Mouse (Mus musculus): ENCODE results near the gene Hoxb6.

- TF ChIP-seq CTCF (IDR thresholded peaks at IDR 0.05; ENCODE audit: low read depth, low read length) (no peak), POLR2A (IDR thresholded peaks at IDR 0.05; ENCODE audit: borderline replicate concordance, low read depth, low read length) (no peak)
Observed at GRCm38 (mm10) chr11:96346916-96347520, 54.7 kb downstream of the Hoxb6 start.
